Mouse (Mus musculus) liver, embryonic 14.5 days (tissue): Measurements from ENCODE around the gene Tmem184b.

ENCODE experiments used
- CTCF ChIP-seq: IDR thresholded peaks from 2 replicates; pipeline ENCODE4 v1.5.1; 2016; ENCODE audit warnings: antibody characterized with exemption, low read depth, control low read depth
- EP300 ChIP-seq: IDR thresholded peaks from 2 replicates; pipeline ENCODE4 v1.6.1; 2016; ENCODE audit warnings: antibody characterized with exemption, low read depth

- no peak for TF ChIP-seq CTCF
- TF ChIP-seq EP300: no peak
These were observed 33.1 kb upstream of the Tmem184b start for GRCm38 (mm10) chr15:79436481-79436921.
